Mouse (Mus musculus): ENCODE results near the gene Strip1. TPM values are rescaled to one million over a fixed set of nuclear protein-coding genes. Genes with fewer than 3 reads are reported as not detected.
"Not testable (repeated sequence)": the region's sequence is repeated elsewhere in the genome, so short reads cannot be mapped to it uniquely, and the experiment has no call there.

Gene Strip1
- polyA plus RNA-seq, 1 experiment from 2014 or later = 82.4 TPM

DNA sequence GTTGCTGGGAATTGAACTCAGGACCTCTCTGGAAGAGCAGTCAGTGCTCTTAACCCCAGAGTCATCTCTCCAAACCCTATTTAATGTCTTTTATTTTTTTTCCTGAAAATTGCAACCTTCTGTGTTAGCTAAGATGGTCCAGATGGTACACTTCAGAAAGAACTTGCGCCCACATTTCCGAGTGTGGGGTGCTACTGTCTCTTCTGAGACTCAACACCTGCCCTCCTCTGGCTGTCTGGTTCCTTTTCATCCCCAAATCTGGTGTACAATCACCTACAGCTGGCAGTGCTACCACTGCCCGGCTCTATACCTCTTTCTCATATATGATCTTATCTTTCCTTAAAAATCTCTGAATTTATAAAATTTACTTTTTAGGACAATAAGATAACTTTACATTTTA, 21.5 kb upstream of the Strip1 start:
- Histone ChIP-seq H3K9me3 (no peaks in the 10 kb centered on the region), H3K36me3 (no peaks in the 10 kb centered on the region), H3K4me2 (replicated peaks) (no peak overlapping the region), H3K4me1 (no peaks in the 10 kb centered on the region), H3K27ac (no peak overlapping the region), H3K27me3 (no peaks in the 10 kb centered on the region), H3K9ac (no peak overlapping the region), H3K4me3 (no peak overlapping the region)
- 85% methylated on average over 3 of the region's 3 CpGs for WGBS
- ATAC-seq (ENCODE audit: insufficient number of reproducible peaks, insufficient read depth, low FRiP score, low TSS enrichment) = no peak

- not testable (repeated sequence) for H3K4me1 ChIP-seq; H3K4me2 ChIP-seq (replicated peaks); ATAC-seq (ENCODE audit: insufficient number of reproducible peaks, insufficient read depth, low FRiP score, low TSS enrichment); H3K27ac ChIP-seq; H3K4me3 ChIP-seq; H3K9ac ChIP-seq; H3K36me3 ChIP-seq; H3K9me3 ChIP-seq; H3K27me3 ChIP-seq
- WGBS = 73% methylated on average over 5 of the region's 5 CpGs
These were observed 18.8 kb upstream of the Strip1 start for GRCm38 (mm10) chr3:107650276-107650675.

DNA sequence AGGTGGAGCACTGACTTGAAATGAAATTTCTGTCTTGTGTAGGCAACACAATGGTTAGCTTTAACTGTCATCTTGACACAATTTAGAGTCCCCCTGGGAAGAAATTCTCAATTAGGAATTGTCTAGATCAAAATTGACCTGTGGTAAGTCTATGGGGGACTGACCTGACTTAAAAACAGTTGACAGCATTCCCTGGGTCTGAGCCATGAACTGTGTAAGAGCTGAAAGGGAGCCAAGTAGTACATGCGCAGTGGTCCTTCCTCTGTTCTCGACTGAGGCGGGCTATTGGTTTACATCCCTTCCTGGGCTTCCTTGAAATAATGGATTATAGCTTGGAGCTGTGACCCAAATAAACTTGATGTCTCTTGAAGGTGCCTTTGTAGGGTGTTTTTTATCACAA, 15.5 kb upstream of the Strip1 start:
- Histone ChIP-seq H3K27me3 (no peaks in the 10 kb centered on the region), H3K4me2 (replicated peaks) (no peak overlapping the region), H3K27ac (no peak overlapping the region), H3K4me1 (no peaks in the 10 kb centered on the region), H3K36me3 (no peaks in the 10 kb centered on the region), H3K4me3 (no peak overlapping the region), H3K9ac (no peak overlapping the region), H3K9me3 (no peaks in the 10 kb centered on the region)
- 92% methylated on average over 3 of the region's 3 CpGs for WGBS
- no peak for ATAC-seq (ENCODE audit: insufficient number of reproducible peaks, insufficient read depth, low FRiP score, low TSS enrichment)

- WGBS = 69% methylated on average over 5 of the region's 5 CpGs
- no peaks in the 10 kb centered on the region for H3K4me1 ChIP-seq
- no peak overlapping the region for H3K9ac ChIP-seq
- ATAC-seq (ENCODE audit: insufficient number of reproducible peaks, insufficient read depth, low FRiP score, low TSS enrichment) = no peak
- H3K4me2 ChIP-seq (replicated peaks) = no peak overlapping the region
- H3K9me3 ChIP-seq = no peaks in the 10 kb centered on the region
- no peak overlapping the region for H3K4me3 ChIP-seq
- H3K27me3 ChIP-seq = no peaks in the 10 kb centered on the region
- no peak overlapping the region for H3K27ac ChIP-seq
- H3K36me3 ChIP-seq = no peaks in the 10 kb centered on the region
These were observed 6.2 kb upstream of the Strip1 start for GRCm38 (mm10) chr3:107637606-107638172.

GRCm38 (mm10) chr3:107636236-107636635, 4.7 kb upstream of the Strip1 start:
- WGBS = 62% methylated on average over 3 of the region's 3 CpGs
- no peaks in the 10 kb centered on the region for H3K27me3 ChIP-seq
- H3K4me3 ChIP-seq = no peak overlapping the region
- no peaks in the 10 kb centered on the region for H3K9me3 ChIP-seq
- no peak overlapping the region for H3K27ac ChIP-seq
- no peaks in the 10 kb centered on the region for H3K4me1 ChIP-seq
- no peaks in the 10 kb centered on the region for H3K36me3 ChIP-seq
- ATAC-seq (ENCODE audit: insufficient number of reproducible peaks, insufficient read depth, low FRiP score, low TSS enrichment) = no peak
- no peak overlapping the region for H3K4me2 ChIP-seq (replicated peaks)
- H3K9ac ChIP-seq = no peak overlapping the region

- 55% methylated on average over 8 of the region's 8 CpGs for WGBS
- no peaks in the 10 kb centered on the region for H3K36me3 ChIP-seq
- no peak for ATAC-seq (ENCODE audit: insufficient number of reproducible peaks, insufficient read depth, low FRiP score, low TSS enrichment)
- no peak overlapping the region for H3K4me3 ChIP-seq
- no peaks in the 10 kb centered on the region for H3K4me1 ChIP-seq
- H3K27me3 ChIP-seq = no peaks in the 10 kb centered on the region
- H3K4me2 ChIP-seq (replicated peaks) = no peak overlapping the region
- H3K9me3 ChIP-seq = no peaks in the 10 kb centered on the region
- no peak overlapping the region for H3K9ac ChIP-seq
- no peak overlapping the region for H3K27ac ChIP-seq
These were observed 4.3 kb upstream of the Strip1 start for GRCm38 (mm10) chr3:107635836-107636235.

DNA sequence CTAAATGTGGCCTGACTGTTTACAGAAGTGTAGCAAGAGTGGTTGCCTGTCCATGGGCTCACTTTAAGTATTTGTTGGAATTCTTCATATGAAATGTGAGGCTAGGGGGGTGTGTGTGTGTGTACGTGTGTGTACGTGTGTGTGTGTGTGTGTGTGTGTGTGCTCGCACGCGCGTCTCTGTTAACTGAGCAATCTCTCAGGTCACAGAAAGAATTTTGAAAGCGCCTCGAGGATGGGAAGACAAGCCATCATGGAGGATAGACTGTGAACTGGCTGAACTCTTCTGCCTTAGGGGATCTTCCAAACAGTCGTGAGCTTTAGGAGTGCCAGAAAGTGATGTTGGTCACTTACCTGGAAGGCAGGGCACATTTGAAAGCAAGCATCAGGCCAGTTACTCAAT, 2.4 kb upstream of the Strip1 start:
- ATAC-seq (ENCODE audit: insufficient number of reproducible peaks, insufficient read depth, low FRiP score, low TSS enrichment) = no peak
- 83% methylated on average over 9 of the region's 9 CpGs for WGBS
- H3K9me3 ChIP-seq = no peaks in the 10 kb centered on the region

DNA sequence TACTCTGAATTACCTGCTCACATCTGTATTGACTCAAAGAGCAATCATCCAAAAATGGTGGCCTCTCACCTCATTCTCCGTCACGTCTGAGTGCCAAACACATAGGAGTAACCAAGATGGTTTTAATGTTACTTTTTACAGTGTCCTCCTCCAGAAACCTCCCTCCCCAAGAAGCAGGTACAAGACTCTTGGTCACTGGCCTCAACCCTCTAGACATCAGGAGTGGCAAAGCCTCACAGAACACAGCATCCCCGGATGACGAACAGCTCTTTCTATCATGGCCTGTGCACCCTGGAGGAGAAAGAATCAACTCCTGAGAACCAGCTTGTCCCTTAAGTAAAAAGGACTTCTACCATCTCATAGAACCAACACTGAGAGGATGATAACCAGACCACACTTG, 1.3 kb upstream of the Strip1 start:
- Histone ChIP-seq H3K36me3 (peaks cover 10% of the 10 kb centered on the region; the same call in 1 of the 2 replicates), H3K4me3 (no peak overlapping the region), H3K4me1 (peaks cover 10% of the 10 kb centered on the region; the same call in 1 of the 2 replicates), H3K9ac (no peak overlapping the region), H3K4me2 (replicated peaks) (no peak overlapping the region), H3K27ac (no peak overlapping the region), H3K9me3 (no peaks in the 10 kb centered on the region), H3K27me3 (no peaks in the 10 kb centered on the region)
- WGBS = 89% methylated on average over 4 of the region's 4 CpGs
- no peak for ATAC-seq (ENCODE audit: insufficient number of reproducible peaks, insufficient read depth, low FRiP score, low TSS enrichment)

More for the DNA sequence above, 2.4 kb upstream of the Strip1 start:
- Histone ChIP-seq H3K4me1 (peaks cover 10% of the 10 kb centered on the region; the same call in 1 of the 2 replicates), H3K27ac (no peak overlapping the region), H3K9ac (no peak overlapping the region), H3K4me2 (replicated peaks) (no peak overlapping the region), H3K27me3 (no peaks in the 10 kb centered on the region), H3K36me3 (peaks cover 7% of the 10 kb centered on the region; the same call in 1 of the 2 replicates), H3K4me3 (no peak overlapping the region)

- Histone ChIP-seq H3K9ac (peak within 1 kb of the TSS; percentile 94), H3K4me3 (peak within 1 kb of the TSS; percentile 81), H3K27ac (peak within 1 kb of the TSS; percentile 93), H3K9me3 (no peaks in the 10 kb centered on the region), H3K4me2 (replicated peaks) (peak within 1 kb of the TSS; percentile 68), H3K27me3 (no peaks in the 10 kb centered on the region), H3K4me1 (peaks cover 10% of the 10 kb centered on the region; the same call in 1 of the 2 replicates), H3K36me3 (peaks cover 29% of the 10 kb centered on the region)
- 1% methylated on average over 48 of the region's 48 CpGs for WGBS
- ATAC-seq (ENCODE audit: insufficient number of reproducible peaks, insufficient read depth, low FRiP score, low TSS enrichment) = peak; percentile 85
These were observed 592 bp downstream of the Strip1 start, which contains the start of gene Gm10961 for GRCm38 (mm10) chr3:107630682-107631522. TSS of gene Gm10961 (plus strand) at chr3:107631322.

- H3K27ac ChIP-seq = no peak overlapping the region
- peaks cover 10% of the 10 kb centered on the region; the same call in 1 of the 2 replicates for H3K4me1 ChIP-seq
- no peak for ATAC-seq (ENCODE audit: insufficient number of reproducible peaks, insufficient read depth, low FRiP score, low TSS enrichment)
- no peaks in the 10 kb centered on the region for H3K9me3 ChIP-seq
- H3K9ac ChIP-seq = no peak overlapping the region
- H3K4me2 ChIP-seq (replicated peaks) = no peak overlapping the region
- 91% methylated on average over 4 of the region's 4 CpGs for WGBS
- no peaks in the 10 kb centered on the region for H3K27me3 ChIP-seq
- H3K4me3 ChIP-seq = no peak overlapping the region
- H3K36me3 ChIP-seq = peaks cover 44% of the 10 kb centered on the region
These were observed 2.1 kb downstream of the Strip1 start for GRCm38 (mm10) chr3:107629411-107629810.

DNA sequence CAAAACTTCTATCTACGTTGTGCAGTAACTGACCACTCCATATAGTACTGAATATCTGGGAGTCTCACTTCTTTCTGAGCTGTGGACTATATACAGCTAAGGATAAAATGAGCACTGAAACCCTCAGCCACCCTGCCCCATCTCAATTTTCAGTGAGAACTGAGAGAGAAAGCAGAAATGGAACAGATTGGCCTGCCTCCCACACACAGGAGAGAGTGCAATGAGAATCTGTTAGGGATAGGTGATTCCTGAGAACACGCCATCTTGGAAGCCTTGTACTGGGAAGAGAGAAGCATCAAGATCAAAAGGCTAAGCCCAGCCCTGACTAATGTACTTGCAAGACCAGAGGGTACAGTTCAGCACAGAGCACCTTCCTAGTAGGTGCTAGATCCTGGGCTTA, 2.9 kb downstream of the Strip1 start:
- no peak overlapping the region for H3K27ac ChIP-seq
- no peak for ATAC-seq (ENCODE audit: insufficient number of reproducible peaks, insufficient read depth, low FRiP score, low TSS enrichment)
- H3K4me3 ChIP-seq = no peak overlapping the region
- H3K9me3 ChIP-seq = no peaks in the 10 kb centered on the region
- WGBS = 89% methylated on average over 2 of the region's 2 CpGs
- H3K36me3 ChIP-seq = peaks cover 52% of the 10 kb centered on the region
- H3K4me1 ChIP-seq = peaks cover 10% of the 10 kb centered on the region; the same call in 1 of the 2 replicates
- H3K9ac ChIP-seq = no peak overlapping the region
- H3K27me3 ChIP-seq = no peaks in the 10 kb centered on the region
- H3K4me2 ChIP-seq (replicated peaks) = no peak overlapping the region

- H3K9ac ChIP-seq = no peak overlapping the region
- WGBS = 94% methylated on average over 7 of the region's 7 CpGs
- ATAC-seq (ENCODE audit: insufficient number of reproducible peaks, insufficient read depth, low FRiP score, low TSS enrichment) = no peak
These were observed 3.9 kb downstream of the Strip1 start for GRCm38 (mm10) chr3:107627641-107628040.

More at GRCm38 (mm10) chr3:107627641-107628040, 3.9 kb downstream of the Strip1 start:
- no peaks in the 10 kb centered on the region for H3K9me3 ChIP-seq
- H3K27ac ChIP-seq = no peak overlapping the region
- no peaks in the 10 kb centered on the region for H3K27me3 ChIP-seq
- H3K4me1 ChIP-seq = peaks cover 10% of the 10 kb centered on the region; the same call in 1 of the 2 replicates
- H3K36me3 ChIP-seq = peaks cover 61% of the 10 kb centered on the region
- H3K4me2 ChIP-seq (replicated peaks) = no peak overlapping the region
- no peak overlapping the region for H3K4me3 ChIP-seq
